Mouse (Mus musculus): ENCODE measurements around the gene Uvssa.

- TF ChIP-seq CTCF (IDR thresholded peaks at IDR 0.05; ENCODE audit: low read depth, low read length) = peak; percentile 84
- no peak for TF ChIP-seq POLR2A (IDR thresholded peaks at IDR 0.05; ENCODE audit: extremely low read depth, insufficient read depth, low read length)
Measured at GRCm38 (mm10) chr5:33442927-33443710, 64.8 kb downstream of the Uvssa start.

Data from liver, adult 2 months (tissue).